Mouse (Mus musculus): ENCODE data around the gene Hacd4. TPM values are rescaled to one million over a fixed set of nuclear protein-coding genes. Genes with fewer than 3 reads are reported as not detected.

The Hacd4 gene
- polyA plus RNA-seq, 1 experiment from 2014 or later = 3.8 TPM

DNA sequence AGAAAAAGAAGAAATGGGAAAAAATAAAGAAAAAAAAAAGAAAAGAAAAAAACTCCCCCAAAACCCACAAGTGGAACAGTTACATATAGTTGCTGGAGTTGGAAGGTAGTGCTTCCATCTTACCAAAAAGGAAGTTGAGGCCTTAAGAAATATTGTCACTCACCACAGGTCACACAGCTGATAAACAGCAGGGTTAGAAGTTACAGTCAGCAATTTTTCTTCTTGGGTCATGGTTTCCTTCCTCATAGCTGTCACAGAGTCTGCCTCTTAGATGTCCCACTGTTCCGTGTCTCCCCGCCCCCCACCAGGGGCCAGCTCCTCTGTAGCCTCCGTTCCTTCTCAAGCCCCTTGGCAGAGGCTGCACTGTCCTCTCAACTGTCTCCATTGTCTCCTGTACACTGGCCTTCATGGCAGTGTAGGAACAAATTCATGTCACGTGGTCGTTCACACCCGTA, 968 bp upstream of the Hacd4 start:
- ATAC-seq (replicated peaks; ENCODE audit: low FRiP score) (no peak), DNase-seq (ENCODE audit: low spot score) (no peak)
- Histone ChIP-seq H3K4me2 (ENCODE audit: low read depth, low read length, severe bottlenecking) (no peak overlapping the region), H3K27me3 (ENCODE audit: control insufficient read depth, insufficient read depth, low read length) (no peaks in the 10 kb centered on the region), H3K27ac (ENCODE audit: low read depth, low read length) (no peak overlapping the region), H3K9me3 (ENCODE audit: control insufficient read depth, low read length) (no peaks in the 10 kb centered on the region), H3K36me3 (ENCODE audit: control insufficient read depth, insufficient read depth, low read length) (no peaks in the 10 kb centered on the region), H3K9ac (ENCODE audit: low read length) (no peak overlapping the region), H3K4me3 (ENCODE audit: low read depth, low read length) (no peak overlapping the region), H3K4me1 (replicated peaks; ENCODE audit: control insufficient read depth, insufficient read depth, low read length) (peaks cover 4% of the 10 kb centered on the region; the same call in 1 of the 2 replicates)
- 79% methylated on average over 6 of the region's 6 CpGs for WGBS

DNA sequence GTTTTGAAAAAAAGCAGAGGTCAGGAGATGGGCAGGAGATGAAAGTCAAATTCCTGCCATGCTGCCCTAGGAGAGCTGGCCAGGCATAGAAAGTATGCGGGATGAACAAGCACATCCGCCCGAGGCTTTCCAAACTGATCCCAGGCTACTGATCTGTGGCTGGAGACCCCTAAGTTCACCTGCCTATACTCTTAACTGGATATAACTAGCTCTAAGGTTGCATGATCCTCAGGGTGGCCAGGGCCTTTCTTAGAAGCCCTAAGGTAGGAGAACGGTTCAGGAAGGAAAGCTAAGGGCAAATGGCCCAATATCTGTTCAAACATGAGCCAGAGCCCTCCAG, 232 bp upstream of the Hacd4 start:
- H3K27ac ChIP-seq (ENCODE audit: low read depth, low read length) = no peak overlapping the region
- H3K36me3 ChIP-seq (ENCODE audit: control insufficient read depth, insufficient read depth, low read length) = no peaks in the 10 kb centered on the region
- no peak overlapping the region; the same call in 1 of the 2 replicates for H3K9ac ChIP-seq (ENCODE audit: low read length)
- peak overlapping the region; percentile 23 for H3K4me3 ChIP-seq (ENCODE audit: low read depth, low read length)
- no peak for DNase-seq (ENCODE audit: low spot score)
- no peaks in the 10 kb centered on the region for H3K27me3 ChIP-seq (ENCODE audit: control insufficient read depth, insufficient read depth, low read length)
- H3K9me3 ChIP-seq (ENCODE audit: control insufficient read depth, low read length) = no peaks in the 10 kb centered on the region
- peaks cover 4% of the 10 kb centered on the region; the same call in 1 of the 2 replicates for H3K4me1 ChIP-seq (replicated peaks; ENCODE audit: control insufficient read depth, insufficient read depth, low read length)
- WGBS = 36% methylated on average over 4 of the region's 4 CpGs
- H3K4me2 ChIP-seq (ENCODE audit: low read depth, low read length, severe bottlenecking) = peak overlapping the region; percentile 49; the same call in 1 of the 2 replicates
- peak; percentile 12; the same call in 1 of the 2 replicates for ATAC-seq (replicated peaks; ENCODE audit: low FRiP score)

DNA sequence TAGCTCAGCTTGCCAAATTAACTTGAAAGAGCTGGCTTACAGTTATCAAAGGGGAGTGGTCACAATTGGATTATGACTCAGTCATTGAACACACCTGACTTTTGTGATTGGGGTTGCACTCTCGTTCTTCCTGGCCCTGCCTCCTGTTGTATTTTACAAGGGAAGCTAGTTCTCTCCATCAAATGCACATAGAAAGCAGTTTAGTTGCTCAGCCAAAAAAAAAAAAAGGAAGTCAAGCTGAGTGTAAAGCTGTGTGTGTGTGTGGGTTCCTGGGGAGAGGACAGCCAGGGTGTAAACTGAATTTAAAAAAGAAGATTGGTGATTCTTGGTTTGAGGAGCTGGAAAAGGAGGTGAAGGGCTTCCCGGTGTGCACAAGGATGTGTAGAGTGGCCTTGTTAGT, 811 bp downstream of the Hacd4 start:
- WGBS = 50% methylated on average over 2 of the region's 2 CpGs
- peaks cover 4% of the 10 kb centered on the region; the same call in 1 of the 2 replicates for H3K4me1 ChIP-seq (replicated peaks; ENCODE audit: control insufficient read depth, insufficient read depth, low read length)

DNA sequence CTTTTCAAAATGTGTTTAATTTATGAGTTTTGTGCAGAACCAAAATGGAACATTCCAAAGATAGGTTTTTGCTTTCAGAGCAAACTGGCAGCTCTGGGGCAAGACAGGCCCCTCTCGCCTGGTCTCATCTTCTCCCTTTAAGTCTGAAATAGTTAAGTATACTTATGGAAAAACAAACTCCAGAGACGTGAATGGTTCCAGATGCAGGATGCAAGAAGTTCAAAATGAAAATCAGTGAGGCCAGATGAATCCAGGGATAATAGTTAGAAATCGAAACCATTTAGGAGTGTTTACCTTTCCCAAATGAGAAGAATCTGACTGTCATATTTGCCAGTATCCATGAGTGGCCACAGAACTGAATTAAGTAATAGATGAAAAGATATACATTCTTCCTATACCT, 1.6 kb downstream of the Hacd4 start:
- H3K9me3 ChIP-seq (ENCODE audit: control insufficient read depth, low read length) = no peaks in the 10 kb centered on the region
- no peak overlapping the region for H3K4me2 ChIP-seq (ENCODE audit: low read depth, low read length, severe bottlenecking)
- peaks cover 4% of the 10 kb centered on the region; the same call in 1 of the 2 replicates for H3K4me1 ChIP-seq (replicated peaks; ENCODE audit: control insufficient read depth, insufficient read depth, low read length)
- WGBS = 78% methylated on average over 3 of the region's 3 CpGs
- DNase-seq (ENCODE audit: low spot score) (no peak), ATAC-seq (replicated peaks; ENCODE audit: low FRiP score) (no peak)
- H3K4me3 ChIP-seq (ENCODE audit: low read depth, low read length) = no peak overlapping the region
- H3K27ac ChIP-seq (ENCODE audit: low read depth, low read length) = no peak overlapping the region
- no peak overlapping the region for H3K9ac ChIP-seq (ENCODE audit: low read length)
- H3K27me3 ChIP-seq (ENCODE audit: control insufficient read depth, insufficient read depth, low read length) = no peaks in the 10 kb centered on the region
- H3K36me3 ChIP-seq (ENCODE audit: control insufficient read depth, insufficient read depth, low read length) = no peaks in the 10 kb centered on the region

More for the DNA sequence above, 811 bp downstream of the Hacd4 start:
- no peak overlapping the region for H3K27ac ChIP-seq (ENCODE audit: low read depth, low read length)
- ATAC-seq (replicated peaks; ENCODE audit: low FRiP score) = no peak
- no peaks in the 10 kb centered on the region for H3K9me3 ChIP-seq (ENCODE audit: control insufficient read depth, low read length)
- no peak overlapping the region for H3K4me2 ChIP-seq (ENCODE audit: low read depth, low read length, severe bottlenecking)
- no peaks in the 10 kb centered on the region for H3K36me3 ChIP-seq (ENCODE audit: control insufficient read depth, insufficient read depth, low read length)
- no peak overlapping the region for H3K9ac ChIP-seq (ENCODE audit: low read length)
- no peaks in the 10 kb centered on the region for H3K27me3 ChIP-seq (ENCODE audit: control insufficient read depth, insufficient read depth, low read length)
- DNase-seq (ENCODE audit: low spot score) = no peak
- H3K4me3 ChIP-seq (ENCODE audit: low read depth, low read length) = no peak overlapping the region

DNA sequence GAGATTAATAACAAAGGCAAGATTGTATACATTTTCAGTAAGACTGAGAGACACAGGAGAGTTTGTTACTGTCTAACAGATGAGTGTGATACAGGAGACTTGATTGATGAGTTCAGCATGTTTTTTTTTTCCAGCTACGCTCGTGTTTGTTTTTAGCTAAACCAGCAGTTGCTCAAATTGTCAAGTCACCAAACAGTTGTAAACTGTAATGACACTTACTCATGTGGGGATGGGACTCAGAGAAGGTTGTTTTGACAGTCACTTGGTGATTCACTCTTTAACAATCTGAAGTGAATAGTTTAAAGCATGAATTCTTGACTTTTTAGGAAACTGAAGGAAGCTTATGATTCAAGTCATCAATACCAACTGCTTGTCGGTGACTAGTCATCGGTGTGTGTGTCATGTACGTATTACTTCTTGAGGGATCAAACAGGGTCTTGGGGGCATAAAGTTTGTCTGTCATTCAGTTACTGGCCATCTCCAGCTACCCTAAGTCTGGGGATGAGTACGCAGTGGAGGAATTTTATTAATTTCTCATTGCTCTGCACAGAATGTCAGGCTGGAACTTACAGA, 2.0 kb downstream of the Hacd4 start:
- Histone ChIP-seq H3K4me1 (replicated peaks; ENCODE audit: control insufficient read depth, insufficient read depth, low read length) (peaks cover 4% of the 10 kb centered on the region; the same call in 1 of the 2 replicates), H3K9ac (ENCODE audit: low read length) (no peak overlapping the region), H3K4me3 (ENCODE audit: low read depth, low read length) (no peak overlapping the region), H3K27me3 (ENCODE audit: control insufficient read depth, insufficient read depth, low read length) (no peaks in the 10 kb centered on the region), H3K27ac (ENCODE audit: low read depth, low read length) (no peak overlapping the region), H3K9me3 (ENCODE audit: control insufficient read depth, low read length) (no peaks in the 10 kb centered on the region), H3K4me2 (ENCODE audit: low read depth, low read length, severe bottlenecking) (no peak overlapping the region), H3K36me3 (ENCODE audit: control insufficient read depth, insufficient read depth, low read length) (no peaks in the 10 kb centered on the region)
- ATAC-seq (replicated peaks; ENCODE audit: low FRiP score) = no peak
- DNase-seq (ENCODE audit: low spot score) = no peak
- 91% methylated on average over 6 of the region's 6 CpGs for WGBS

DNA sequence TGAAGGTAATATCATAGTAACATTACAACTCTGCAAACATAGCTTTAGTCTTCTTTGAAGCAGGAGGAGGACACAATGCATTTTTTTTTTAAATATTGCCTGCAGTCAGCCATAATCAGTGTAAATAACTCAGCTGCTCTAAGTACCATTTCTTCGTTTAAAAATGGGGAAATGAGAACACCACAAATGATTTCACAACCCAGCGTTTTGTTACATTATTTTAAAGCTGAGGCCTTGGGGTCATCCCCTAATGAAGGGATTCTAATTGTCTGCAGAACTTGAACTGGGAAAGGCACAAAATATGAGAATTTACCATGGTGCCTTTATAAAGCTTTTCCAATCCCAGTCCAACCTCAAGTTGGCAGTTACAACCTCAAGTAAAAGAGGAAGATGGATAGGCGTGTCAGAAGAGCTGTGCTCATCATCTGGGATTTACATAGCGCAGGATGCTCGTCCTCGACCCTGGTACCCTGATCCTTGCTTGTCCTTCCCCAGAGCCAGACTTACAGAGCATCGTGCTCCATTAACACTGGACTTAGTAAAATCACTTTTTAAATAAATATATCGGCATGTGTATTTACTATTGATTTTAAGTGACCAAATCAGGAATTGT, 6.2 kb downstream of the Hacd4 start:
- H3K9ac ChIP-seq (ENCODE audit: low read length) = no peak overlapping the region
- no peak overlapping the region for H3K4me2 ChIP-seq (ENCODE audit: low read depth, low read length, severe bottlenecking)
- H3K36me3 ChIP-seq (ENCODE audit: control insufficient read depth, insufficient read depth, low read length) = no peaks in the 10 kb centered on the region
- no peaks in the 10 kb centered on the region for H3K4me1 ChIP-seq (replicated peaks; ENCODE audit: control insufficient read depth, insufficient read depth, low read length)
- no peak for ATAC-seq (replicated peaks; ENCODE audit: low FRiP score)
- no peaks in the 10 kb centered on the region for H3K9me3 ChIP-seq (ENCODE audit: control insufficient read depth, low read length)
- DNase-seq (ENCODE audit: low spot score) = no peak
- H3K27ac ChIP-seq (ENCODE audit: low read depth, low read length) = no peak overlapping the region
- no peaks in the 10 kb centered on the region for H3K27me3 ChIP-seq (ENCODE audit: control insufficient read depth, insufficient read depth, low read length)
- no peak overlapping the region for H3K4me3 ChIP-seq (ENCODE audit: low read depth, low read length)
- WGBS = 83% methylated on average over 8 of the region's 8 CpGs

DNA sequence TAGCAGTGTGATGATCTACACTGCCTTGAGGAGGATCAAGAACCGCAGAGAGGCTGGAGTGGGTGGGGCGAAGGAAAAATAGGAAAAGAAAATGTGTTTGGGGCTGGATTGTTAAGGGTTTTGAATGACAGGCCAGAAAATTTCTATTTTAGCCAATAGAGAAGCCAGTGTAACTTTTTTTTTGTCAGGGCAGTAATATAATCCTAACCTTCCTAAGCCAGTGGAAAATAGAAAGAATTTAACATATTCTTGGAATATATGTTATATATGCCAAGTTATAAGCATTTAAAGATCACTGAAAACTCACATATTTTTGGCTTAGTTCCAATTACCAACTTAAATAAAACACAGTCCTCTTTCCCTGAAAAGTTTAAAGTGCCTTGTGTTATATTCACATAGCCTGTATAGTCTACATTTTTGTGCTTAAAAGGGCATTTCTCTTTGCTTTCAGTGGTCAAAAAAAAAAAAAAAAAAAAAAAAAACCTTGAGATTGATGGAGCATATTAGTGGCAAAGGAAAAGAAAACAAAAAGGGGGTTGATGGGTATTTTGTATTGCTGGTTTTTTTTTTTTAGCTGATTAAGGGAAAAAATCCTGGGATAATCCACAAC, 11.0 kb downstream of the Hacd4 start:
- no peaks in the 10 kb centered on the region for H3K36me3 ChIP-seq (ENCODE audit: control insufficient read depth, insufficient read depth, low read length)
- H3K4me3 ChIP-seq (ENCODE audit: low read depth, low read length) = no peak overlapping the region
- 84% methylated on average over 2 of the region's 2 CpGs for WGBS
- ATAC-seq (replicated peaks; ENCODE audit: low FRiP score) = no peak
- DNase-seq (ENCODE audit: low spot score) = no peak
- no peaks in the 10 kb centered on the region for H3K4me1 ChIP-seq (replicated peaks; ENCODE audit: control insufficient read depth, insufficient read depth, low read length)
- H3K27ac ChIP-seq (ENCODE audit: low read depth, low read length) = no peak overlapping the region
- no peaks in the 10 kb centered on the region for H3K9me3 ChIP-seq (ENCODE audit: control insufficient read depth, low read length)
- H3K9ac ChIP-seq (ENCODE audit: low read length) = no peak overlapping the region
- H3K27me3 ChIP-seq (ENCODE audit: control insufficient read depth, insufficient read depth, low read length) = no peaks in the 10 kb centered on the region
- no peak overlapping the region for H3K4me2 ChIP-seq (ENCODE audit: low read depth, low read length, severe bottlenecking)

DNA sequence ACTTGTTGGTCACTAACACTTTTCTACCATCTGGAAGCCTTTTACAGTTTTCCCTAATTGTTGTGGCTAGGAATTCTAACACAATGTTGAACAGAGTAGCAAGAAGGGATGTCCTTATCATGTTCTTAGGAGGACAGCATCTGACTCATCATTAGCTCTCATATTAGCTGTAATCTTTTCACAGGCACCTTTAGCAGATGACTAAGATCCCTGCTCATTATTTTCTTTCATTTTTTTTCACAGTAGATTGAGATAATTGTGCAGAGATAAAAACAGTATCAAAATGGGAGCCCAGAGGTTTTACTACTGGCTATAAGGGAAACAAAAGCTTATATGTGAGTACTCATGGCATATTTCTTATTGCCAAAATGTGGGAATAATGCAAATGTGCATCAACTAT, 14.2 kb downstream of the Hacd4 start:
- no peak overlapping the region for H3K4me2 ChIP-seq (ENCODE audit: low read depth, low read length, severe bottlenecking)
- no peaks in the 10 kb centered on the region for H3K4me1 ChIP-seq (replicated peaks; ENCODE audit: control insufficient read depth, insufficient read depth, low read length)
- H3K9ac ChIP-seq (ENCODE audit: low read length) = no peak overlapping the region
- H3K27me3 ChIP-seq (ENCODE audit: control insufficient read depth, insufficient read depth, low read length) = no peaks in the 10 kb centered on the region
- no peak overlapping the region for H3K4me3 ChIP-seq (ENCODE audit: low read depth, low read length)
- ATAC-seq (replicated peaks; ENCODE audit: low FRiP score) (no peak), DNase-seq (ENCODE audit: low spot score) (no peak)
- no peaks in the 10 kb centered on the region for H3K9me3 ChIP-seq (ENCODE audit: control insufficient read depth, low read length)
- no peak overlapping the region for H3K27ac ChIP-seq (ENCODE audit: low read depth, low read length)
- no peaks in the 10 kb centered on the region for H3K36me3 ChIP-seq (ENCODE audit: control insufficient read depth, insufficient read depth, low read length)
